Mouse (Mus musculus) lung, postnatal 0 days (tissue): ENCODE results near the gene Fam184a.

Experiments
- CTCF ChIP-seq: IDR thresholded peaks from 2 replicates; pipeline ENCODE4 v1.5.1; 2016; ENCODE audit warnings: antibody characterized with exemption, mild to moderate bottlenecking
- EP300 ChIP-seq: IDR thresholded peaks from 2 replicates; pipeline ENCODE4 v1.6.1; 2016; ENCODE audit warnings: antibody characterized with exemption, mild to moderate bottlenecking, control low read depth

DNA sequence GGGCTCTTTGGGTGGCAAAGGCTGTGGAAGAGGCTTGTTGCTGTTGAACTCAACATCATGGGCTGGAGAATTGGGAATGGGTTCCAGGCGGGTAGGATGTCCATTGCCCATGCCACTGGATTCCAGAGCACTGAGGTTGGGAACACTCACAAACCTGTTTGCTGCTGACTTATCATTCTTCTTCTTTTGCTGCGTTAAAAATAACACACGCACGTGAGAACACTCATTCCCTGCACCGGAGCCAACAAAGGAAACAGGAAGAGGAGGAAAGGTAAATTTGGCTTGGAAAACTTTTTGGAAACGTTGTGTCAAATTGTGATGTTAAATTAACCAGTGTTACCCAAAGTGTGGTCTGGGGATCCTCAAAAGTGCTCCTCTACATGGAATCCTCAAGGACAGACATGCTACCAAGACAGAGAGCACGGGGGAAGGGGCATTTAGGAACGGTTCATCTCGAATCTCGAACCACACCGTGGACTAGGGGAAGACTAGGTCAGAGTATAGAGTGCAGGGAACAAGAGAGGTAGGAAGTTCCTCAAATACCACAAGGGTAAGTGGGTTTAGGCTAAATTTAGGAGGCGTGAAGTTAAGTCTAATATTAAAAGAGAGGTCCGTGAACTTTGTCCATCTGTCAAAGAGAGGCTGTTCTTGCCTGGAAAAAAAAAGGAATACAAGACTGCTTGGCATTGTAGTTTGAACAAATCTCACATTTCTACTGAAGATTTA is 115.5 kb downstream of the Fam184a start:
- TF ChIP-seq CTCF = no peak
- no peak for TF ChIP-seq EP300
